Mouse (Mus musculus) brown adipose tissue, adult 24 weeks (tissue): ENCODE measurements around the gene Samd8. TPM values are rescaled to one million over a fixed set of nuclear protein-coding genes. Genes with fewer than 3 reads are reported as not detected.

ENCODE experiments used
- H3K27ac ChIP-seq: fragments of 200-500 bp; replicated peaks from 2 replicates; pipeline ENCODE4 v1.5.1; 2012; ENCODE audit warnings: low read depth, mild to moderate bottlenecking, low read length
- H3K4me1 ChIP-seq: fragments of 200-500 bp; 2 replicates; pipeline ENCODE4 v1.6.1; 2012; ENCODE audit warnings: low read length, mixed read lengths; ENCODE audit not compliant: control insufficient read depth, insufficient read depth, insufficient read length
- H3K4me3 ChIP-seq: fragments of 200-500 bp; 2 replicates; pipeline ENCODE4 v1.5.1; 2012; ENCODE audit warnings: low read depth, mild to moderate bottlenecking, low read length, moderate library complexity; ENCODE audit not compliant: insufficient read depth
- polyA plus RNA-seq: library from polyadenylated mRNA; stranded (reverse); fragments of >200 nt; gene quantifications from 2 replicates; pipeline ENCODE4 v1.2.4, GENCODE M21; 2012; ENCODE audit not compliant: missing spikeins, insufficient read depth, insufficient read length

The Samd8 gene
- polyA plus RNA-seq, 1 experiment = 7.1 TPM

DNA sequence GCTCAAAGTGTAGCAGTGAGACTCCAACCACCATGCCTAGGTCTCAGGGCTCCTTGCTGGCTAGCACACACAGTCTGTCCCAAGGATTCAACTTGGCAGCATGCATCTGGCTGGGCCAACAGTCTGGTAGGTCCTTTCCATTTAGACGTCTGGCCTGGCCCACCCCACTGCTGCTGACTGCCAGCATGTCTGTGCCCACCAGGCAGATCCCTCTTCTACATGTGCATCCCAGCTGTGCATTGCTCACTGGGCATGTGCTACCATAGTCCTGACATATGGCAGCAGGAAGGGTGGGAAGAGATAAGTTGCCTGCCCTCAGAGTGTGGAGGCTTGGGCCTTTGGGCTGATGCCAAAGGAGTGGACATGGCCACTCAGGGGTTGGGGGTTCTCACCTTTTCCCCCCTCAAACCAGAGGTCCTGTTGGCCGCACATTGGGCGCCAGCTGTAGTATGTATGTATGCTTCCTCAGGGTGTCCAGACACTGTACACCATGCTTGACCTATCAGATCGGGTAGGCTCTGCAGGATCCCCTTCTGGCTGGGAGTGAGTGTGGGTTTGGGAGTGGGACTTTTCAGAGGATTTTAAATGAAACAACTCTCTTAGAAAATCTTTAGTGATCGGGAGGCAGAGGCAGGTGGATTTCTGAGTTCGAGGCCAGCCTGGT is 52.3 kb downstream of the Samd8 start:
- Histone ChIP-seq H3K4me3 (no peak overlapping the region), H3K4me1 (no peaks in the 10 kb centered on the region), H3K27ac (no peak overlapping the region)

DNA sequence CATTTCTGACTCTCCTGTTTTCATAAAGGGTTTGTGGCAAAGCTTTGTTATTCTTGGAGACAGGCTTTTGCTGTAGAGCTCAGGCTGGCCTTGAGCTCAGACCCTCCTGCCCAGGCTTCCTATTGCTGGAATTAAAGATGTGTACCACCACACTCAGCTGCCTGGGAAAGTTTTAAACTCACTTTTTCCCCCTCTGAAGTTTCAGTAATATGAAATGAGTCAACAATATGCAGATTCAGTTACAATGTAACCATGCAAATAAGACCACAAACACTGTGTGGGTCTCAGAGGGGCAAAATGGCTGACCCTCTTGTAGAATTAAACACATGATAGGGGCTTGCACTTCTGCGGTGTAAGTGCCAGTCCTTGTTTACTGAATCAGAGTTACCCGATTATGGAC is 55.9 kb downstream of the Samd8 start:
- Histone ChIP-seq H3K27ac (no peak overlapping the region), H3K4me3 (no peak overlapping the region), H3K4me1 (no peaks in the 10 kb centered on the region)

DNA sequence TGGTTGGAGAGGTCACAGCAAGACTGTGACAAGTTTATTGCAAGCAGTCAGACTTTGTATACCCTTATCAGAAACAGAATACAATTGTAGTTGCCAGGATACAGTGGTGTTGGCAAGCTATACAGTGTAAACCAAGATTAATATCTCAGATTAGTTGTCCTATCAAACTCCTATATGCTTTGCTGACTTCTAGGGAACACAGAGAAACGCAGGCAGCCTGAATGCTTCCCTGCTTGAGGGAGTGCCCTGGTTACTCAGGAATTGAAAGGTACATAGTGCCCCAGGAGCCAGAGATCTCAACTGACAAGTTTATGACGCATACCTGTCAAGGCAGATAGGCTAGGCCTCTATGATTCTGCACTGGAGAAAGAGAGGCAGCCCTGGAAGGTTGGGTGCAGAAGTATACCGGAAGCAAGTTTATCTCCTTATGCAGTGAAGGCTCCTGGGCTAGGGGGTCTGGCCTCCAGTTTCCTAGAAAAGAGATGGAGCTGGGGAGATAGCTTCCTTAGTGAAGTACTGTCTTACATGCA is 56.4 kb downstream of the Samd8 start:
- no peak overlapping the region for H3K27ac ChIP-seq
- no peak overlapping the region for H3K4me3 ChIP-seq
- H3K4me1 ChIP-seq = no peaks in the 10 kb centered on the region

DNA sequence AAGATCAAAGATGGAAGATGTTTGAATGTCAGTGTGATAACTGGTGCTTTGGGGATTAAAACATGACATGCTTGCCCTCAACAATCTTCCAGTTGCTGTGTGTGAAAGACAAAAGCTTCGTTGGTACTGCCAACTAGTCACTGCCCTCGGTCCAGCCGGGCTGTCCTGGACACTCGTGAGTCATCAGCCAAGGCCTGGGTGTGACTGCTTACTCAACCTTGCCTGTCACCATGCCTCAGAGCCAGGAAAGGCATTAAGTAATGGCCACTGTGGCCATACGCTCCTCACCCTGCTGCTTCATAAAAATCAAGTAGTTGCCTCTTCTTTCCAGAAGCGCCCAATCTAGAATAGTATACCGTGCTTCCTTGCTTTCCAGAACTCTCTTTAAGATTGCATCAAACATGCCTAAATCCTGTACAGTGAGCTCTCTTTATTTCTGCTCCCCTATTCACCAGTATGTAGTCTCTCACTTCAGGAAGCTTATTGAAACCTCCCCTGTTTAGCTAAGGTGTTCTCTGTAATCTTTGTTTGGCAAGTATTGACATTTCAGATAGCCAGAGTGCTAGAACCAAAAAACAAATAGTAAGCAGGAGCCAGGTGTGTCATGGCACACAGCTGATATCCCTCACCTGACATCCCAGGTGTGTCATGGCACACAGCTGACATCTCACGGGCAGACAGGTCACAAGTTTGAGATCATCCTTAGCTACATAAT is 58.0 kb downstream of the Samd8 start:
- H3K27ac ChIP-seq = no peak overlapping the region
- H3K4me3 ChIP-seq = no peak overlapping the region
- no peaks in the 10 kb centered on the region for H3K4me1 ChIP-seq

DNA sequence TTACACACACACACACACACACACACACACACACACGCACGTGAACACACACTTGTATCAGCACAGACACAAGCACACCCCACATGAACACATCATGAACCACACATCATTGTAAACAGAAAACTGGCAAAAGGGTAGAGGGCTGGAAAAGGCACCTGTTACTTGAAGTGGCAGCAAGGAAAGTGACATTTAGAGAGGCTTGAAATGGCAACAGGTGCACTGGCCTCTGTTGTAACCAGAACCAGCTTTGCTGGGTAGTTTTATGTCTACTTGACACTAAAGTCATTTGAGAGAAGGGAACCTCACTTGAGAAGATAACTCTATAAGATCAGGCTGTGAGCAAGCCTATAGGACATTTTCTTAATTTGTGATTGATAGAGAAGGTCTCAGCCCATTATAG is 59.1 kb downstream of the Samd8 start:
- H3K27ac ChIP-seq = no peak overlapping the region

DNA sequence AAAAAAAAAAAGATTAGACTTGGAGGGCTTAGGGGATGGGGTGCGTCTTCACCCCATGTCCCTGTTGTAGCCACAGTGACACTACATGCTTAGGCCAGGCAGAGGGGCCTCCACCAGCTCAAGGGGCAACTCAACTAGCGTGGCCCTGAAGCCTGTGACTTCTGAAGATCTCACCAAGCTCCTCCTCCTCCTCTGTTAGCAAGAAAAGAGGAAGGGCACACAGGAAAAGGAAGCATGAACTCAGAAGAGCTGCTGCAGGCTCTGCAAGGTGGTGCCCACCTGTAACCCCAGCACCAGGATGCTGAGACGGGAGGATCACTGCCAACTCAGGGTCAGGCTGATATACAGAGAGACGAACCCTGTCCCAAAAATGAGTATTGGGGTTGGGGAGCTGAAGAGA is 61.0 kb downstream of the Samd8 start:
- Histone ChIP-seq H3K27ac (no peak overlapping the region), H3K4me1 (0 out of 2 replicates have a peak, but pooled peaks cover 3% of the 10 kb centered on the region), H3K4me3 (no peak overlapping the region)

More for the DNA sequence above, 59.1 kb downstream of the Samd8 start:
- 0 out of 2 replicates have a peak, but pooled peaks cover 3% of the 10 kb centered on the region for H3K4me1 ChIP-seq
- H3K4me3 ChIP-seq = no peak overlapping the region

DNA sequence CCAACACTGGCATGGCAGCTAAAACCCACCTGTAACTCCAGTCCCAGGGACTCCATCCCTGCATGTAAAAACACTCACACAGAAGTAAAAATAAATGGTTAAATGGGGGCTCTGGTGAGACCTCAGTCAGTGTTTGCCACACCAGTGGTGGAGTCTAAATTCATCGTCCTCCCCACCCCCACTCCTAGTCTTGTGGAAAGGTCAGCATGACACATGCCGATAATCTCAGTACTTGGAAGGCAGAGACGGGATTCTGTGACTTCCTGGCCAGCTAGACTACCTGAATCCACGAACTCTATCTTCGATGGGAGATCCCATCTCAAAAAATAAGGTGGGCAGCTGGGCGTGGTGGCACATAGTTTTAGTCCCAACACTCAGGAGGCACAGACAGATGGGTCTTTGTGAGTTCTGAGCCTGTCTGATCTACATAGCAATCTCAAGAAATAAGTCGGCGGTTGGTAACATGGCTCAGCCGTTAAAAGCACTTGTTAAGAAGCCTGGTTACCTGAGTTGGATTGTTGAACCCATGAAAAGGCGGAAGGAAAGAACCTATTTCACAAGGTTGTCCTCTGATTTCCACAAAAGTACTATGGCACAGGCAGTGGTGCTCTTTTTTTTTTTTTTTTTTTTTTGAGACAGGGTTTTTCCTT is 61.5 kb downstream of the Samd8 start:
- H3K27ac ChIP-seq = no peak overlapping the region
- H3K4me3 ChIP-seq = no peak overlapping the region
- H3K4me1 ChIP-seq = 0 out of 2 replicates have a peak, but pooled peaks cover 3% of the 10 kb centered on the region

DNA sequence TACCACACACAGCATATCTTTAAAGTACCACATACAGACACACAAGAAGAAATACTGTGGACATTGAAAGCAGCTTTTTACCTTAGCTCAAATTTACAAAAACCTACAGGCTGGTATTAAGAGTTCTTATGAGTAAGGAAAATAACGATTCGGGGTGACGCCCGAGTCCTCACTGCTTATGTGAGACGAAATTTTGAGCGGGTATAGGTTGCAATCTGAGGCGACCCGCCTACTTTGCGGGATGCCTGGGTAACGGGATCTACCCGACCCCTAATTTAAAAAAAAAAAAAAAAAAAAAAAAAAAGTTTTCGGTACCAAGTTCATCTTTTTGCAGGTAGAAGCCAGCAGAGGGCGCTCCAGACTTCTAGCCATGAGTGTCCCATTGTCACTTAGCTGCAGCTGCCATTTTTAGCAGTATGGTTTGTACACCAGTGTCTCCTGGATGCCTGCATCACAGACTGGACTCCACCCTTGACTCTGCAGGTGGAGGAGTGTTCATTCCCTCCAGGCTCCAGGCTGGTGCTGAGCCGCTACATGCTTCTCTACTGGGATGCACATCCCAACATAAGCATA is 62.3 kb downstream of the Samd8 start:
- H3K27ac ChIP-seq = no peak overlapping the region
- H3K4me1 ChIP-seq = 0 out of 2 replicates have a peak, but pooled peaks cover 3% of the 10 kb centered on the region
- no peak overlapping the region for H3K4me3 ChIP-seq

DNA sequence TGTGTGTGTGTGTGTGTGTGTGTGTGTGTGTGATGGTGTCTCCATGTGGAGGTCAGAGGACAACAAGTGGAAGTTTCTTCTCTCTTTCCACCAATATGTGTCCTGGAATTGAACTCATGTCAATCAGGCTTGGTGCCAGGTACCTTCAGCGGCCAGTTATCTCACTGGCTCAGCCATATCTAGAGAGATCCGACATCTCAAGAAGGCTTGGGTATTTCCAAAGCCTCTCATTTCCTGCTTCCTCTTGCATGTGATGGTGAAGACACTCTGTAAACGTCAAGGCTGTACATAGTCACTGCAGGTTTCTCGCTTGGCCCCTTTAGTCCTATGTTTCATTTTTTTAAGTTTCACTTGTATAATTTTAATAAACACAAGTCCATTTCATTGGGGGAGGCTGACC is 62.9 kb downstream of the Samd8 start:
- 0 out of 2 replicates have a peak, but pooled peaks cover 3% of the 10 kb centered on the region for H3K4me1 ChIP-seq
- H3K4me3 ChIP-seq = no peak overlapping the region
- no peak overlapping the region for H3K27ac ChIP-seq

DNA sequence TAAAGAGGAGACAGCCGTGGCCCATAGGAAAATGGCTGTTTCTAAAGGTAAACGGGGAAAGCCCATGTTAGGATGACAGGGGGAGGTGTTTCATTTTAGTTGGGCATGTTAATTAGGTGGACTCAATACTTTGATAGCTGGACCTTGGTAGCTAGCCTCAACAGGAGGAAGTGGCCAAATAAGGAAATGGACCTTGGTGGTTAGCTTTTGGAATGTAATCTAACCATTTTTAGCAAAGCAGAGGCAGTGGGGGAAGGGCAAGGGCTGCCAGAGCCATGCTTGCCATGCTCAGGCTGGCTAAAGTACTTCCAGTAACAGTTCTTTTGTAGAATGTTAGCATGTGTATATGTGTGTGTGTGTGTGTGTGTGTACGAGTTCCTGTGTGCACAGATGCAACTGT is 63.5 kb downstream of the Samd8 start:
- no peak overlapping the region for H3K27ac ChIP-seq
- no peak overlapping the region for H3K4me3 ChIP-seq
- 0 out of 2 replicates have a peak, but pooled peaks cover 3% of the 10 kb centered on the region for H3K4me1 ChIP-seq

DNA sequence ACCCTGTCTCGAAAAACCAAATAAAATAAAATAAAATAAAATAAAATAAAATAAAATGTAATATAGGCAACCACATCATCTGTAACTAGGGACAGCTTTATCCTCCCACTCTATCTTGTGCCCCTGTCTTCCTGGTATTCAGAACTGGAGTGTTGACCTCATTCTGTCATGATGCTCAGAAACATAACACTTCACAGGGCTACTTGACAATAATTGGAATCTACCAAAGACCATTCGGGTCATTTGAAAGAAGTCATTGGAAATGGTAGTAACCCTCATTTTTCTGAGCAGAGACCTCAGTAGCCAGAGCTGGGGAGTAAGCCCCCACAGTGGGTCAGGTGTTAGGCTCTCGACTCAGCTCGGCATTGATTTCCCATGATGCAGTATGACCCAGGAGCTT is 64.3 kb downstream of the Samd8 start:
- H3K4me1 ChIP-seq = 0 out of 2 replicates have a peak, but pooled peaks cover 3% of the 10 kb centered on the region
- no peak overlapping the region for H3K27ac ChIP-seq
- no peak overlapping the region for H3K4me3 ChIP-seq

DNA sequence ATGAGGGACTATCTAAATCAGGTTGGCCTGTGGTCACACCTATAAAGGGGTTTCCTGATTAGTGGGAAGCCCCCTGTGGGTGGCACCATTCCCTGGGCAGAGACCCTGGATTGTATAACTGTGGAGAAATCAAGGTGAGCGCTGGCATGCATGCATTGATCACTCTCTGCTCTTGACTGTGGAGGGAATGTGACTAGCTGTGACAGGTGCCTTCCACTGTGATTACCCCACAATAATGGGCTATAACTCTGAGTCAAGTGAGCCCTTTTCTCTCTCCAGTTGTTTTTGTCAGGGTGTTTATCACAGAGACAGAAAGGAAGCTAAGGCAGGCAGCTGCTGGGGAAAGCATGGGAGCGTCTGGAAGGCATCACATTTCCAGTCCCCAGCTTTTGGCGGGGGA is 65.9 kb downstream of the Samd8 start:
- H3K27ac ChIP-seq = no peak overlapping the region

DNA sequence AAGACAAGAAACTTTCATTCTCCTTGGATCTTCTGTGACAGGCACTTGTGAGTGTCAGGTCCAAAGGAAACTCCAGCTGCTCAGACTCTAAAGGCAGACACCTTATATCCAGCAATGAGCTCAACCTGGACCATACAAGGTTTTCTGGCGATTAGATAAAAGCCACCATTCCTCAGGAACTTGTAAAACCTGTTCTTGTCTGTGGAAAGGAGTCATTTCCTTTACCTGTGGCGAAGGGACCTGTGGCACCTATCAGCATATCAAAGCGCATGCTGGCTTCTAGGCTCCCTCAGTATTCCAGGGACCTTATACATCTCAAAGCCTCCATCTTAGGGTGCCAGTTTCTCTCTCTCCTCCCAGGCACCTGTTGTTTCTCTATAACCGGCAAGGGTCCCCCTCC is 67.1 kb downstream of the Samd8 start:
- H3K27ac ChIP-seq = no peak overlapping the region
- H3K4me1 ChIP-seq = 0 out of 2 replicates have a peak, but pooled peaks cover 3% of the 10 kb centered on the region
- H3K4me3 ChIP-seq = no peak overlapping the region

More for the DNA sequence above, 65.9 kb downstream of the Samd8 start:
- no peak overlapping the region for H3K4me3 ChIP-seq
- H3K4me1 ChIP-seq = 0 out of 2 replicates have a peak, but pooled peaks cover 3% of the 10 kb centered on the region

DNA sequence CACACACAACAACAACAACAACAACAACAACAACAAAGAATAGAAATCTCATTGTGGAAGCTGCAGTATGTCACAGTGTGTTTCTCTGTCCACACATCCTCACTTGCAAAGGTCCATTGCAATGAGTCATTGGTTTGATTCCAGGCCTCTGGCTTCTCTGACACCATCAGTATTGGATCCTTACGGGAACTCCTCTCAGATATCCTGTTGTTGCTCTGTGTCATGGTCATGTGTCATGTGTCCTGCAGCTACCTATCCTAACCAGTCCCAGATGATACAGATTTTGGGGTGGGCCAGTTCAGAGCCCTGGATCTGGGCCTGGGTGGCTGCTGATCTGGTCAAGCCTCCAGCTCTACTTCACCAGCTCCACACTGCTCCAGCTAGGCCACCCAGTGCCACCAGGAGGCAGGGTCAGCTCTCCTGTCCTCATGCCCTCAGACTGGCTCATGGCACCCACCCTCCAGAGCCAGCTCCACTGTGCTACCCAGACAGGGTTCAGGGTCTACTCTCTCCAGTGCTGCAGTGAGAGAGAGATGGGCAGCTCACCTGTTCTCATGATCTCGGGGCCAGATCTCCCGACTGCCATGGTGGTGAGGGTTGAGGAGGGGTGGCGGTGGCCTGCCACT is 70.7 kb downstream of the Samd8 start:
- H3K27ac ChIP-seq = no peak overlapping the region
- H3K4me1 ChIP-seq = peaks cover 9% of the 10 kb centered on the region; the same call in 1 of the 2 replicates
- H3K4me3 ChIP-seq = no peak overlapping the region
